Mouse (Mus musculus) limb, embryonic 14.5 days (tissue): Measurements from ENCODE around the gene Zfp451. TPM values are rescaled to one million over a fixed set of nuclear protein-coding genes. Genes with fewer than 3 reads are reported as not detected.

ENCODE experiments used
- ATAC-seq: fragments of 200-750 bp; cut with Nextera tagmentation; 2 replicates; pipeline ENCODE4 v1.8.0; 2017; ENCODE audit warnings: low read depth, moderate number of reproducible peaks, moderate TSS enrichment; ENCODE audit not compliant: low FRiP score
- DNase-seq: peaks from one replicate; pipeline ENCODE4 v3.0.0-alpha.2; 2015; ENCODE audit warnings: low spot score
- H3K27ac ChIP-seq: fragments of 300-500 bp; sonication (generic); replicated peaks from 2 replicates; pipeline ENCODE4 v1.5.1; 2014; ENCODE audit warnings: low read depth, mild to moderate bottlenecking, low read length, moderate library complexity, mixed read lengths
- H3K27me3 ChIP-seq: fragments of 300-500 bp; sonication (generic); 2 replicates; pipeline ENCODE4 v1.6.1; 2014; ENCODE audit warnings: low read length, mixed read lengths; ENCODE audit not compliant: control insufficient read depth, insufficient read depth
- H3K36me3 ChIP-seq: fragments of 300-500 bp; sonication (generic); 2 replicates; pipeline ENCODE4 v1.6.1; 2014; ENCODE audit warnings: mild to moderate bottlenecking, low read length, moderate library complexity, mixed read lengths; ENCODE audit not compliant: control insufficient read depth, insufficient read depth
- H3K4me1 ChIP-seq: fragments of 300-500 bp; sonication (generic); 2 replicates; pipeline ENCODE4 v1.6.1; 2014; ENCODE audit warnings: antibody characterized with exemption, low read length, mixed read lengths; ENCODE audit not compliant: control insufficient read depth, insufficient read depth
- H3K4me2 ChIP-seq: fragments of 300-500 bp; sonication (generic); replicated peaks from 2 replicates; pipeline ENCODE4 v1.6.1; 2014; ENCODE audit warnings: low read depth, mild to moderate bottlenecking, low read length, moderate library complexity; ENCODE audit not compliant: severe bottlenecking
- H3K4me3 ChIP-seq: fragments of 300-500 bp; sonication (generic); replicated peaks from 2 replicates; pipeline ENCODE4 v1.5.1; 2014; ENCODE audit warnings: low read length
- H3K9ac ChIP-seq: fragments of 300-500 bp; sonication (generic); 2 replicates; pipeline ENCODE4 v1.6.1; 2014; ENCODE audit warnings: mild to moderate bottlenecking, low read depth, low read length, moderate library complexity; ENCODE audit not compliant: severe bottlenecking
- H3K9me3 ChIP-seq: fragments of 300-500 bp; sonication (generic); 2 replicates; pipeline ENCODE4 v1.6.1; 2016; ENCODE audit warnings: low read length; ENCODE audit not compliant: control insufficient read depth
- POLR2A ChIP-seq: fragments of 200-500 bp; IDR thresholded peaks from 2 replicates; pipeline ENCODE4 v1.8.0; 2012; ENCODE audit warnings: inconsistent platforms, mild to moderate bottlenecking, moderate library complexity, borderline replicate concordance; ENCODE audit not compliant: insufficient read depth, insufficient read length; ENCODE audit errors: extremely low read depth
- WGBS: fragments of 180-500 bp; shearing (Covaris S2); extraction: QIAGEN DNeasy Blood & Tissue Kit; methylation state at CpG from one replicate; pipeline ENCODE4 v1.1.7; 2014; 5-methylcytosine and 5-hydroxymethylcytosine counted together
- polyA plus RNA-seq, 2 experiments: library from polyadenylated mRNA; depleted of rRNA in 1 of 2; stranded (reverse) in 1 of 2; unstranded in 1 of 2; fragments of >200 nt; fragmentation: Nextera tagmentation in 1 of 2; extraction: Ambion mirVana in 1 of 2; gene quantifications; 2 replicates each; pipeline versions ENCODE4 v1.2.1 to v1.2.3; 2012 to 2014

Zfp451 gene
- polyA plus RNA-seq, 2 experiments: 32.3 to 33.4 TPM

DNA sequence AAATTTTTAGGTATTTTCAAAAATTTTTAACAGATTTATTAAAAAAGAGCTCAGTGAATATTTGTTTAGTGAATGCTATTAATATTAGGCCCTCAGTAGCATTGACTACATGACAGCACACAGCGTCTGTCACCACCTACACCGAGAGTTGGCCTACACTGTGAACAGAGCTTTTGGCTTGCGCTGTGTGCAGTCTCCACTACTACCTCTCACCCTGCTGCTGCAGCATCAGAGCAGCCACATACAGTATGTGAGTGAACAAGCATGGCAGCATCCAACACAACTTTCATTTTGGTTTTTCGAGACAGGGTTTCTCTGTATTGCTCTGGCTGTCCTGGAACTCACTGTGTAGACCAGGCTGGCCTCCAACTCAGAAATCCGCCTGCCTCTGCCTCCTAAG is 29.8 kb downstream of the Zfp451 start:
- DNase-seq (no peak), ATAC-seq (no peak)
- Histone ChIP-seq H3K4me1 (no peaks in the 10 kb centered on the region), H3K9me3 (no peaks in the 10 kb centered on the region), H3K27ac (no peak overlapping the region), H3K27me3 (no peaks in the 10 kb centered on the region), H3K4me3 (no peak overlapping the region), H3K36me3 (peaks cover 20% of the 10 kb centered on the region), H3K4me2 (no peak overlapping the region), H3K9ac (no peak overlapping the region)
- 95% methylated on average over 5 of the region's 5 CpGs for whole genome bisulfite sequencing
- TF ChIP-seq POLR2A: no peak

DNA sequence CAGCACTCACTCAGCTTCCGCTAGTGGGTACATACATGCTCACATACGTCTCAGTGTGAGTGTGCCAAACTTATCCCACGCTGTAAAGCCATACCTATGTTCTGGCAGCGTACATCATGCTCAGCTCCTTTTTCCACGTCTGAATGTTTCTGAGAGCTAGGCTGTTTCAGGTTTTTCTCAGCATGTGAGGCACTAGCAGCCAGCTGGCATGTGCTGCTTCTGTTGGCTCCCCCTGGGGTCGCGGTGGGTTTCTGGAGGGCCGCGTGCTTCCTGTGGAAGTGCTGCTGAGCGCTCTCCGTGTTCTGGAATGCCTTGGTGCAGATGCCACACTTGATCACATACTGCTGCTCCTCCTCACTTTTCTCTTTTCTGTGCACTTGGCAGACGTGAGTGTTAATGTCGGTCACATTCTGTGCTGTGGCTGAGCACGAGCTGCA is 38.2 kb downstream of the Zfp451 start:
- Histone ChIP-seq H3K9ac (no peak overlapping the region), H3K4me3 (no peak overlapping the region), H3K27me3 (no peaks in the 10 kb centered on the region), H3K4me2 (no peak overlapping the region), H3K9me3 (no peaks in the 10 kb centered on the region), H3K4me1 (no peaks in the 10 kb centered on the region), H3K27ac (no peak overlapping the region), H3K36me3 (peaks cover 53% of the 10 kb centered on the region)
- WGBS: 81% methylated on average over 14 of the region's 14 CpGs
- DNase-seq: no peak
- no peak for TF ChIP-seq POLR2A
- ATAC-seq: no peak

DNA sequence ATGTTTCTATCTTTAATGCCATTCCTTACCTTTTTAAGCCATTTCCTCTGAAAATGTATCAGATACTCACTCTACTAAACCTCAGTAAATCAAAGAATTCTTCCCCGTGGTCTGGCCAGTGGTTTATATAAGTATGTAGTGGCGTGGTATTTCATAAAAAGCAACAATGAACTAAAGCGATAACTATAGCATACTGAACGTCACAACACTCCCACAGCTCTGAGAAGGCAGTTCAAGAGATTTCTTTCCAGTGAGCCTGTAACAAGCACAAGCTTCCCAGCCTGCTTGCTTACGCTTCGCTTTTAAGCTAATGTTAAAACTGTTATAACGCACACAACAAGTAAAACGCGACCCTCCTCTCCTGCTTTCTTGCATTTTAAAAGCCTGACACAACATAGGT is 42.3 kb downstream of the Zfp451 start:
- WGBS: 91% methylated on average over 9 of the region's 9 CpGs
- Histone ChIP-seq H3K27ac (no peak overlapping the region), H3K4me1 (no peaks in the 10 kb centered on the region), H3K9ac (no peak overlapping the region), H3K9me3 (no peaks in the 10 kb centered on the region), H3K36me3 (peaks cover 62% of the 10 kb centered on the region), H3K4me2 (no peak overlapping the region), H3K4me3 (no peak overlapping the region), H3K27me3 (no peaks in the 10 kb centered on the region)
- ATAC-seq: no peak
- TF ChIP-seq POLR2A: no peak
- DNase-seq: no peak

DNA sequence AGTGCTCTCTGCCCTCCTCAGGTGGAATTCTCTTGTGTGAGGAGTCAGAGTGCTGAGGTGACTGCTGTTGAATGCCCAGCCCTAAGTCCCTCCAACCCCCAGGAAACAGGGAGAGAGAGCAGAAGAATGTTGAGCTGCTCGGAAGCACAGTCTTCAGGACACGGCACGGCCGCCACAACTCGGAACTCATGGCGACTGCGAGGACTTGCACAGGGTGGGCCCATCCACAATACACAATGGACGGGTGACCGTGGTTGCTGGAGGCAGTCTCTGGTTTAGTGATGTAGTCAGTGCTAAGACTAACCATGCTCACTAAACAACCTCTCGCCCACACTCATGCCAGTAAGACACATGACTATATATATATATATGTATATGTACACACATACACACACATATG is 42.8 kb downstream of the Zfp451 start:
- Histone ChIP-seq H3K4me3 (no peak overlapping the region), H3K27me3 (no peaks in the 10 kb centered on the region), H3K9ac (no peak overlapping the region), H3K4me2 (no peak overlapping the region), H3K4me1 (no peaks in the 10 kb centered on the region), H3K27ac (no peak overlapping the region), H3K36me3 (peaks cover 62% of the 10 kb centered on the region), H3K9me3 (no peaks in the 10 kb centered on the region)
- no peak for TF ChIP-seq POLR2A
- 95% methylated on average over 10 of the region's 10 CpGs for WGBS
- no peak for DNase-seq
- ATAC-seq: no peak

DNA sequence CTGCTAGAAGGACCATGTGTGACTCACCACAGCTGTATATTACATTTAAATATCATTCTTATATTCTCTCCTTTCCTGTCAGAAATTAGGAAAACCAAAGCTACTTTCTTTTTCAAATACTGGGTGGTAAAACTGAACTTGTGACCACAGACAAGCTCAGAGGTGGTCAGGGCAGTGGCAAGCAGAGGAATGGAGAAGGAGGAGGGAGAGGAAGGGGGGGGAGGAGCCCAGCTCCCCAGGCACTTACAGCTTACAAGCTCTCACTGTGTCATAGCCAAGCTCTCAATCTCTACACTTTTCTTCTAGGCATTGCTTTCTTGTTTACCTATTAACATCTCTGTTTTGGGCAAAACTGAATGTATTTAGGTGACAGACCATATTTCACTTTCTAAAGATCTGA is 45.6 kb downstream of the Zfp451 start:
- DNase-seq (no peak), ATAC-seq (no peak)
- Histone ChIP-seq H3K36me3 (peaks cover 68% of the 10 kb centered on the region), H3K9me3 (no peaks in the 10 kb centered on the region), H3K4me1 (no peaks in the 10 kb centered on the region), H3K4me3 (no peak overlapping the region), H3K27ac (no peak overlapping the region), H3K4me2 (no peak overlapping the region), H3K27me3 (no peaks in the 10 kb centered on the region), H3K9ac (no peak overlapping the region)
- TF ChIP-seq POLR2A: no peak
